In genomic region chr11:108157074-108157473, GRCm38 (mm10) we compare ENCODE assay signal across 21 mouse cellular contexts.
DNase-seq lines count a peak whose midpoint lies in the region; ATAC-seq and TF ChIP-seq lines count a peak whose summit lies in the region.
"Had no signal": no experiment of that assay in that cellular context is flagged by ENCODE, and none has a peak within 500 bp of the region (broad histone marks: within the 10 kb centered on the region; RNA-seq: fewer than 3 reads in every experiment).

No protein-coding gene starts in this region.

- ATAC-seq in kidney, embryonic 16.5 days (ENCODE audit: low FRiP score, low TSS enrichment): peak; percentile 31; the same call in 1 of the 2 replicates
- no peak for ATAC-seq in kidney, embryonic 14.5 days (ENCODE audit: low FRiP score, low TSS enrichment)
- ATAC-seq: forebrain, embryonic 14.5 days; forebrain, embryonic 16.5 days had no signal

- H3K4me1 ChIP-seq in kidney, embryonic 16.5 days (ENCODE audit: insufficient read depth, low read length): peaks cover 30% of the 10 kb centered on the region
- H3K4me1 ChIP-seq in kidney, embryonic 14.5 days (ENCODE audit: control insufficient read depth, insufficient read depth, low read length): 0 out of 2 replicates have a peak, but pooled peaks cover 5% of the 10 kb centered on the region
- peaks cover 14% of the 10 kb centered on the region for H3K4me1 ChIP-seq in olfactory bulb, adult 2 months (ENCODE audit: control insufficient read depth, insufficient read depth, low read length)

- 0 out of 2 replicates have a peak, but pooled peaks cover 3% of the 10 kb centered on the region for H3K36me3 ChIP-seq in kidney, embryonic 16.5 days (ENCODE audit: insufficient read depth, low read length)
- no peaks in the 10 kb centered on the region for H3K36me3 ChIP-seq in kidney, embryonic 14.5 days (ENCODE audit: control insufficient read depth, insufficient read depth, low read length)
- H3K36me3 ChIP-seq: embryonic facial prominence, embryonic 13.5 days; embryonic facial prominence, embryonic 15.5 days; forebrain, embryonic 12.5 days had no signal

- 62% methylated on average over 5 of the region's 5 CpGs for WGBS in kidney, embryonic 16.5 days
- 63% methylated on average over 5 of the region's 5 CpGs for WGBS in kidney, embryonic 14.5 days
- 81% methylated on average over 5 of the region's 5 CpGs for WGBS in olfactory bulb, adult 2 months

- no peak overlapping the region for H3K9ac ChIP-seq in kidney, embryonic 16.5 days (replicated peaks; ENCODE audit: low read length)
- H3K9ac ChIP-seq in kidney, embryonic 14.5 days (ENCODE audit: low read depth, low read length): no peak overlapping the region
- H3K9ac ChIP-seq: embryonic facial prominence, embryonic 13.5 days; embryonic facial prominence, embryonic 15.5 days; forebrain, embryonic 12.5 days had no signal

- no peaks in the 10 kb centered on the region for H3K27me3 ChIP-seq in kidney, embryonic 16.5 days (ENCODE audit: insufficient read depth, low read length)
- H3K27me3 ChIP-seq in kidney, embryonic 14.5 days (ENCODE audit: control insufficient read depth, insufficient read depth, low read length): no peaks in the 10 kb centered on the region
- H3K27me3 ChIP-seq: embryonic facial prominence, embryonic 13.5 days; embryonic facial prominence, embryonic 15.5 days; forebrain, embryonic 12.5 days had no signal

- intact Hi-C loops in gastrocnemius, postnatal 14 days (cut with DNase I; ENCODE audit: low total_unique reads): no loop called here

- H3K4me3 ChIP-seq in kidney, embryonic 16.5 days (ENCODE audit: low read length): no peak overlapping the region
- no peak overlapping the region for H3K4me3 ChIP-seq in kidney, embryonic 14.5 days (ENCODE audit: low read length)
- H3K4me3 ChIP-seq in olfactory bulb, adult 2 months (ENCODE audit: insufficient read depth, low read depth, low read length): no peak overlapping the region
- H3K4me3 ChIP-seq: embryonic facial prominence, embryonic 13.5 days; embryonic facial prominence, embryonic 15.5 days; erythroblast, embryonic 14.5 days; forebrain, embryonic 10.5 days; forebrain, embryonic 12.5 days had no signal

- peak; percentile 72 for DNase-seq in heart, adult 11 months
- DNase-seq in heart, adult 9 months (ENCODE audit: low spot score in 2 of 2): no peak
- DNase-seq in gastrocnemius, postnatal 14 days: no peak
- DNase-seq: adrenal gland, adult 2 months; adrenal gland, postnatal 10 days; adrenal gland, postnatal 36 days; B cell, adult 2 months; cerebellum, adult 11-12 months; cerebellum, adult 9-10 months; cerebellum, postnatal 10 days; cerebellum, postnatal 25 days had no signal

- TF ChIP-seq POLR2A in olfactory bulb, adult 2 months (IDR thresholded peaks at IDR 0.05; ENCODE audit: insufficient read depth, low read depth, low read length): no peak

- H3K9me3 ChIP-seq in kidney, embryonic 16.5 days (ENCODE audit: low read length): peaks cover 13% of the 10 kb centered on the region; the same call in 1 of the 2 replicates
- H3K9me3 ChIP-seq in kidney, embryonic 14.5 days (ENCODE audit: control insufficient read depth, low read length): peaks cover 8% of the 10 kb centered on the region; the same call in 1 of the 2 replicates
- H3K9me3 ChIP-seq: embryonic facial prominence, embryonic 15.5 days; forebrain, embryonic 12.5 days had no signal

- no peak overlapping the region for H3K4me2 ChIP-seq in kidney, embryonic 16.5 days (replicated peaks; ENCODE audit: low read depth, low read length)
- H3K4me2 ChIP-seq in kidney, embryonic 14.5 days (replicated peaks; ENCODE audit: low read depth, low read length): no peak overlapping the region
- H3K4me2 ChIP-seq: embryonic facial prominence, embryonic 13.5 days; embryonic facial prominence, embryonic 15.5 days; forebrain, embryonic 12.5 days had no signal

- TF ChIP-seq CTCF in olfactory bulb, adult 2 months (IDR thresholded peaks at IDR 0.05; ENCODE audit: insufficient read depth, low read depth, low read length): no peak

- no peak overlapping the region for H3K27ac ChIP-seq in kidney, embryonic 16.5 days (ENCODE audit: low read length)
- no peak overlapping the region; the same call in 1 of the 2 replicates for H3K27ac ChIP-seq in kidney, embryonic 14.5 days (ENCODE audit: low read depth, low read length)
- peak overlapping the region; percentile 34; the same call in 1 of the 2 replicates for H3K27ac ChIP-seq in olfactory bulb, adult 2 months (ENCODE audit: insufficient read depth, low read depth, low read length)
- H3K27ac ChIP-seq: embryonic facial prominence, embryonic 13.5 days; embryonic facial prominence, embryonic 15.5 days; forebrain, embryonic 12.5 days had no signal
